18 mouse cellular contexts compared by ENCODE assay signal in genomic region chrX:32224989-32225388, GRCm38 (mm10). TPM values are rescaled to one million over a fixed set of nuclear protein-coding genes. Genes with fewer than 3 reads are reported as not detected.
"Had no signal": no experiment of that assay in that cellular context is flagged by ENCODE, and none has a peak within 500 bp of the region (broad histone marks: within the 10 kb centered on the region; RNA-seq: fewer than 3 reads in every experiment).

No protein-coding gene starts in this region.

RNA-seq across cellular contexts. Expression of gene Btbd35f2, which starts 53.2 kb away (rescaled TPM):
- total RNA-seq: gastrocnemius, adult 18-20 months; gastrocnemius, adult 8-10 months; gastrocnemius, postnatal 14 days; gastrocnemius, postnatal 36 days; heart, adult 18-20 months; heart, postnatal 10 days; heart, postnatal 36 days; hematopoietic stem cell, adult 5-6 weeks; hindbrain, postnatal 0 days; layer of hippocampus, adult 2 months; layer of hippocampus, postnatal 14 days; layer of hippocampus, postnatal 36 days; left cerebral cortex, adult 18-20 months; left cerebral cortex, adult 8-10 months; left cerebral cortex, postnatal 10 days; left cerebral cortex, postnatal 25 days; left cerebral cortex, postnatal 4 days; liver, adult 2 months had no signal
